Mouse (Mus musculus): ENCODE data around the gene Zc2hc1c. TPM values are rescaled to one million over a fixed set of nuclear protein-coding genes. Genes with fewer than 3 reads are reported as not detected.
A peak's percentile ranks its signal among the peaks of the same experiment; 100 is the strongest.

Gene Zc2hc1c
- polyA plus RNA-seq, 1 experiment from 2014 or later = 2.8 TPM

GRCm38 (mm10) chr12:85297345-85297997 lies 9.1 kb downstream of the Zc2hc1c start:
- Histone ChIP-seq H3K27ac (ENCODE audit: low read length) (no peak overlapping the region), H3K9ac (replicated peaks; ENCODE audit: low read depth, low read length) (no peak overlapping the region), H3K36me3 (ENCODE audit: control insufficient read depth, insufficient read depth, low read length) (peaks cover 20% of the 10 kb centered on the region), H3K4me3 (ENCODE audit: low read depth, low read length) (no peak overlapping the region), H3K4me1 (ENCODE audit: control insufficient read depth, insufficient read depth, low read length) (peaks cover 9% of the 10 kb centered on the region; the same call in 1 of the 2 replicates), H3K4me2 (replicated peaks; ENCODE audit: low read depth, low read length) (no peak overlapping the region), H3K9me3 (ENCODE audit: control insufficient read depth, low read depth, low read length) (0 out of 2 replicates have a peak, but pooled peaks cover 3% of the 10 kb centered on the region), H3K27me3 (ENCODE audit: control insufficient read depth, insufficient read depth, low read length) (no peaks in the 10 kb centered on the region)
- WGBS = 75% methylated on average over 10 of the region's 10 CpGs
- ATAC-seq (ENCODE audit: insufficient number of reproducible peaks, insufficient read depth, low FRiP score, low read depth) = no peak

GRCm38 (mm10) chr12:85298127-85298834 lies 9.9 kb downstream of the Zc2hc1c start:
- H3K9me3 ChIP-seq (ENCODE audit: control insufficient read depth, low read depth, low read length) = 0 out of 2 replicates have a peak, but pooled peaks cover 3% of the 10 kb centered on the region
- H3K27me3 ChIP-seq (ENCODE audit: control insufficient read depth, insufficient read depth, low read length) = no peaks in the 10 kb centered on the region
- H3K27ac ChIP-seq (ENCODE audit: low read length) = 0 out of 2 replicates have a peak overlapping the region, but pooled peaks have one; percentile 21
- no peak for ATAC-seq (ENCODE audit: insufficient number of reproducible peaks, insufficient read depth, low FRiP score, low read depth)
- H3K36me3 ChIP-seq (ENCODE audit: control insufficient read depth, insufficient read depth, low read length) = peaks cover 24% of the 10 kb centered on the region
- WGBS = 45% methylated on average over 11 of the region's 11 CpGs
- H3K9ac ChIP-seq (replicated peaks; ENCODE audit: low read depth, low read length) = no peak overlapping the region
- H3K4me2 ChIP-seq (replicated peaks; ENCODE audit: low read depth, low read length) = no peak overlapping the region
- H3K4me3 ChIP-seq (ENCODE audit: low read depth, low read length) = no peak overlapping the region
- peaks cover 9% of the 10 kb centered on the region; the same call in 1 of the 2 replicates for H3K4me1 ChIP-seq (ENCODE audit: control insufficient read depth, insufficient read depth, low read length)

GRCm38 (mm10) chr12:85298835-85299180 lies 10.4 kb downstream of the Zc2hc1c start:
- Histone ChIP-seq H3K36me3 (ENCODE audit: control insufficient read depth, insufficient read depth, low read length) (peaks cover 28% of the 10 kb centered on the region), H3K4me3 (ENCODE audit: low read depth, low read length) (no peak overlapping the region), H3K9me3 (ENCODE audit: control insufficient read depth, low read depth, low read length) (0 out of 2 replicates have a peak, but pooled peaks cover 2% of the 10 kb centered on the region), H3K27ac (ENCODE audit: low read length) (no peak overlapping the region; the same call in 1 of the 2 replicates), H3K9ac (replicated peaks; ENCODE audit: low read depth, low read length) (no peak overlapping the region), H3K4me2 (replicated peaks; ENCODE audit: low read depth, low read length) (no peak overlapping the region), H3K27me3 (ENCODE audit: control insufficient read depth, insufficient read depth, low read length) (no peaks in the 10 kb centered on the region), H3K4me1 (ENCODE audit: control insufficient read depth, insufficient read depth, low read length) (peaks cover 9% of the 10 kb centered on the region; the same call in 1 of the 2 replicates)
- 81% methylated on average over 1 of the region's 1 CpGs for WGBS
- ATAC-seq (ENCODE audit: insufficient number of reproducible peaks, insufficient read depth, low FRiP score, low read depth) = no peak

- 52% methylated on average over 2 of the region's 2 CpGs for WGBS
- no peak overlapping the region for H3K4me2 ChIP-seq (replicated peaks; ENCODE audit: low read depth, low read length)
- H3K27ac ChIP-seq (ENCODE audit: low read length) = no peak overlapping the region
- H3K4me3 ChIP-seq (ENCODE audit: low read depth, low read length) = no peak overlapping the region
- H3K9ac ChIP-seq (replicated peaks; ENCODE audit: low read depth, low read length) = no peak overlapping the region
- H3K9me3 ChIP-seq (ENCODE audit: control insufficient read depth, low read depth, low read length) = no peaks in the 10 kb centered on the region
- H3K36me3 ChIP-seq (ENCODE audit: control insufficient read depth, insufficient read depth, low read length) = peaks cover 67% of the 10 kb centered on the region
- no peaks in the 10 kb centered on the region for H3K27me3 ChIP-seq (ENCODE audit: control insufficient read depth, insufficient read depth, low read length)
- no peak for ATAC-seq (ENCODE audit: insufficient number of reproducible peaks, insufficient read depth, low FRiP score, low read depth)
- 0 out of 2 replicates have a peak, but pooled peaks cover 7% of the 10 kb centered on the region for H3K4me1 ChIP-seq (ENCODE audit: control insufficient read depth, insufficient read depth, low read length)
Measured at GRCm38 (mm10) chr12:85303256-85303655, 14.9 kb downstream of the Zc2hc1c start.

GRCm38 (mm10) chr12:85304725-85305124 lies 16.3 kb downstream of the Zc2hc1c start:
- H3K27ac ChIP-seq (ENCODE audit: low read length) = no peak overlapping the region
- ATAC-seq (ENCODE audit: insufficient number of reproducible peaks, insufficient read depth, low FRiP score, low read depth) = no peak
- H3K27me3 ChIP-seq (ENCODE audit: control insufficient read depth, insufficient read depth, low read length) = no peaks in the 10 kb centered on the region
- H3K9ac ChIP-seq (replicated peaks; ENCODE audit: low read depth, low read length) = no peak overlapping the region
- peaks cover 82% of the 10 kb centered on the region for H3K36me3 ChIP-seq (ENCODE audit: control insufficient read depth, insufficient read depth, low read length)
- no peak overlapping the region for H3K4me2 ChIP-seq (replicated peaks; ENCODE audit: low read depth, low read length)
- no peaks in the 10 kb centered on the region for H3K9me3 ChIP-seq (ENCODE audit: control insufficient read depth, low read depth, low read length)
- H3K4me1 ChIP-seq (ENCODE audit: control insufficient read depth, insufficient read depth, low read length) = 0 out of 2 replicates have a peak, but pooled peaks cover 5% of the 10 kb centered on the region
- 72% methylated on average over 4 of the region's 4 CpGs for WGBS
- H3K4me3 ChIP-seq (ENCODE audit: low read depth, low read length) = no peak overlapping the region

- Histone ChIP-seq H3K9ac (replicated peaks; ENCODE audit: low read depth, low read length) (no peak overlapping the region), H3K27me3 (ENCODE audit: control insufficient read depth, insufficient read depth, low read length) (no peaks in the 10 kb centered on the region), H3K4me3 (ENCODE audit: low read depth, low read length) (no peak overlapping the region), H3K4me2 (replicated peaks; ENCODE audit: low read depth, low read length) (no peak overlapping the region), H3K36me3 (ENCODE audit: control insufficient read depth, insufficient read depth, low read length) (peaks cover 87% of the 10 kb centered on the region), H3K27ac (ENCODE audit: low read length) (no peak overlapping the region; the same call in 1 of the 2 replicates), H3K9me3 (ENCODE audit: control insufficient read depth, low read depth, low read length) (no peaks in the 10 kb centered on the region), H3K4me1 (ENCODE audit: control insufficient read depth, insufficient read depth, low read length) (0 out of 2 replicates have a peak, but pooled peaks cover 5% of the 10 kb centered on the region)
- WGBS = 44% methylated on average over 16 of the region's 16 CpGs
- ATAC-seq (ENCODE audit: insufficient number of reproducible peaks, insufficient read depth, low FRiP score, low read depth) = peak; percentile 60; the same call in 1 of the 2 replicates
Measured at GRCm38 (mm10) chr12:85305247-85305892, 17.0 kb downstream of the Zc2hc1c start.

- WGBS = 82% methylated on average over 3 of the region's 3 CpGs
- Histone ChIP-seq H3K27me3 (ENCODE audit: control insufficient read depth, insufficient read depth, low read length) (no peaks in the 10 kb centered on the region), H3K4me3 (ENCODE audit: low read depth, low read length) (no peak overlapping the region), H3K27ac (ENCODE audit: low read length) (no peak overlapping the region), H3K36me3 (ENCODE audit: control insufficient read depth, insufficient read depth, low read length) (peaks cover 91% of the 10 kb centered on the region), H3K4me2 (replicated peaks; ENCODE audit: low read depth, low read length) (no peak overlapping the region), H3K9ac (replicated peaks; ENCODE audit: low read depth, low read length) (no peak overlapping the region), H3K9me3 (ENCODE audit: control insufficient read depth, low read depth, low read length) (no peaks in the 10 kb centered on the region), H3K4me1 (ENCODE audit: control insufficient read depth, insufficient read depth, low read length) (0 out of 2 replicates have a peak, but pooled peaks cover 5% of the 10 kb centered on the region)
- no peak for ATAC-seq (ENCODE audit: insufficient number of reproducible peaks, insufficient read depth, low FRiP score, low read depth)
Measured at GRCm38 (mm10) chr12:85308651-85309050, 20.3 kb downstream of the Zc2hc1c start.

- Histone ChIP-seq H3K27ac (ENCODE audit: low read length) (no peak overlapping the region), H3K9me3 (ENCODE audit: control insufficient read depth, low read depth, low read length) (no peaks in the 10 kb centered on the region), H3K4me2 (replicated peaks; ENCODE audit: low read depth, low read length) (no peak overlapping the region), H3K27me3 (ENCODE audit: control insufficient read depth, insufficient read depth, low read length) (no peaks in the 10 kb centered on the region), H3K9ac (replicated peaks; ENCODE audit: low read depth, low read length) (no peak overlapping the region), H3K4me3 (ENCODE audit: low read depth, low read length) (no peak overlapping the region), H3K36me3 (ENCODE audit: control insufficient read depth, insufficient read depth, low read length) (peaks cover 80% of the 10 kb centered on the region), H3K4me1 (ENCODE audit: control insufficient read depth, insufficient read depth, low read length) (no peaks in the 10 kb centered on the region)
- WGBS = 92% methylated on average over 7 of the region's 7 CpGs
- ATAC-seq (ENCODE audit: insufficient number of reproducible peaks, insufficient read depth, low FRiP score, low read depth) = no peak
Measured at GRCm38 (mm10) chr12:85330153-85330552, 41.8 kb downstream of the Zc2hc1c start.
